ENCODE assay signal across 8 mouse cellular contexts in the genomic region with DNA sequence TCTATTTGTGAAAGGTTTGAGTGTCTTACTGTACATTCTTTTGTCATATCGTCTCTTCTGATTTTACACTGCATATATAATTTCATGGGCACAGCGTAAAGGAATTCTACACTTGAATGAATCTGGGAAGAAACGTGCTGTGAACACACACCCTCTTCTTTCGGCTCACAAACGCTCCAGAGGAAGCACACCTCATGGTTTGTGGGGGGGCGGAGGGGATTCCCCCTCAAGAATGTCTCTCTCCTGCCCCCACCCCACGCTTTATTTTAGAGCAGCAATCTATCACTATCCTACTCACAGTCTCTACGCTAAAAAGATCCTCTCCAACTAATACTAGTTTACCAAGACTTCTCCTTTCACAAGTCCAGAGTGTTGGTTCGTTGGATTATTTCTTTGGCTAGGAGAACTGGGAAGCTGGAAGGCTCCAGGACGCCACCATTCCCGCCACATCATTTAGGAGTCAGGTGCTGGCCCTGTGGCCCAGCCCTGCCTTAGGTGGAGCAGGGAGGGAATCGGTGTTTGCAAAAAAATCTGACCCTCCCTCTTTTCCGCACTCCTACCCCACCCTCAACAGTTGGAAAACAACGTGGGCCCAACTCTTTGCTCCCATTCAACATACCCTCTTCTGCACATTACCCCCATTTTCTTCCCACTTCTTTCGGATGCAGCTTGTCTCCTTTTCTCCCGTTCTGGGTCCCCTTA. TPM values are rescaled to one million over a fixed set of nuclear protein-coding genes. Genes with fewer than 3 reads are reported as not detected.
DNase-seq lines count a peak whose midpoint lies in the region; ATAC-seq and TF ChIP-seq lines count a peak whose summit lies in the region.

No protein-coding gene starts in this region.

- WGBS in kidney, postnatal 0 days, result 2% methylated on average over 16 of the region's 16 CpGs
- 1% methylated on average over 16 of the region's 16 CpGs for WGBS in embryonic facial prominence, embryonic 13.5 days
- 4% methylated on average over 16 of the region's 16 CpGs for WGBS in limb, embryonic 10.5 days

- H3K9me3 ChIP-seq in kidney, postnatal 0 days (replicated peaks; ENCODE audit: low read length), result no peaks in the 10 kb centered on the region
- no peaks in the 10 kb centered on the region for H3K9me3 ChIP-seq in embryonic facial prominence, embryonic 13.5 days
- no peaks in the 10 kb centered on the region for H3K9me3 ChIP-seq in limb, embryonic 10.5 days (replicated peaks)

- peak overlapping the region; percentile 75 for H3K4me2 ChIP-seq in kidney, postnatal 0 days (ENCODE audit: low read length)
- peak overlapping the region; percentile 88 for H3K4me2 ChIP-seq in embryonic facial prominence, embryonic 13.5 days

- peak; percentile 34 for ATAC-seq in kidney, postnatal 0 days (replicated peaks; ENCODE audit: low FRiP score, low read depth)
- ATAC-seq in embryonic facial prominence, embryonic 13.5 days (ENCODE audit: insufficient number of reproducible peaks, insufficient read depth, low FRiP score, low TSS enrichment, low read depth), result 0 out of 2 replicates have a peak, but pooled peaks have one; percentile 43

- H3K9ac ChIP-seq in kidney, postnatal 0 days (ENCODE audit: low read depth, low read length), result peak overlapping the region; percentile 87
- H3K9ac ChIP-seq in embryonic facial prominence, embryonic 13.5 days, result peak overlapping the region; percentile 93

- H3K4me3 ChIP-seq in kidney, postnatal 0 days (replicated peaks; ENCODE audit: low read depth, low read length), result peak overlapping the region; percentile 84
- H3K4me3 ChIP-seq in embryonic facial prominence, embryonic 13.5 days, result peak overlapping the region; percentile 80
- peak overlapping the region; percentile 96 for H3K4me3 ChIP-seq in limb, embryonic 10.5 days

- DNase-seq in kidney, postnatal 0 days (ENCODE audit: low spot score), result peak; percentile 44
- DNase-seq in kidney, postnatal 25 days, result no peak
- DNase-seq in NIH3T3 (ENCODE audit: low read depth), result peak; percentile 27
- no peak for DNase-seq in limb, embryonic 10.5 days (ENCODE audit: low spot score)
- peak; percentile 22 to 55 for DNase-seq in natural killer cell, adult 2 months (ENCODE audit: low spot score in 2 of 2)
- no peak for DNase-seq in gastrocnemius, postnatal 14 days
- DNase-seq in right cerebral cortex, postnatal 25 days, result no peak

- intact Hi-C loops in gastrocnemius, postnatal 14 days (cut with DNase I; ENCODE audit: low total_unique reads), result no loop called here

- TF ChIP-seq CTCF in kidney, postnatal 0 days (IDR thresholded peaks at IDR 0.05; ENCODE audit: low read depth), result no peak

- peak overlapping the region; percentile 73 for H3K27ac ChIP-seq in kidney, postnatal 0 days
- H3K27ac ChIP-seq in embryonic facial prominence, embryonic 13.5 days, result peak overlapping the region; percentile 96
- peak overlapping the region; percentile 98 for H3K27ac ChIP-seq in limb, embryonic 10.5 days

- no peaks in the 10 kb centered on the region for H3K36me3 ChIP-seq in kidney, postnatal 0 days (ENCODE audit: insufficient read depth, low read length)
- no peaks in the 10 kb centered on the region for H3K36me3 ChIP-seq in embryonic facial prominence, embryonic 13.5 days
- peaks cover 7% of the 10 kb centered on the region; the same call in 1 of the 2 replicates for H3K36me3 ChIP-seq in limb, embryonic 10.5 days

- no peaks in the 10 kb centered on the region for H3K27me3 ChIP-seq in kidney, postnatal 0 days (ENCODE audit: insufficient read depth, low read length)
- no peaks in the 10 kb centered on the region for H3K27me3 ChIP-seq in embryonic facial prominence, embryonic 13.5 days
- no peaks in the 10 kb centered on the region for H3K27me3 ChIP-seq in limb, embryonic 10.5 days (ENCODE audit: low read depth, poor library complexity, severe bottlenecking)

- H3K4me1 ChIP-seq in kidney, postnatal 0 days (replicated peaks; ENCODE audit: insufficient read depth, low read length), result no peaks in the 10 kb centered on the region
- H3K4me1 ChIP-seq in embryonic facial prominence, embryonic 13.5 days, result peaks cover 7% of the 10 kb centered on the region
- H3K4me1 ChIP-seq in limb, embryonic 10.5 days, result peaks cover 10% of the 10 kb centered on the region

RNA-seq across cellular contexts. Expression of gene Usp54, which starts 0.8 kb away (rescaled TPM):
- polyA plus RNA-seq in kidney, postnatal 0 days (2015; fragmentation: Nextera tagmentation; extraction: Ambion mirVana), result 4.8 and 5.6 TPM in 2 replicates
- 8.5 and 9.4 TPM in 2 replicates for polyA plus RNA-seq in embryonic facial prominence, embryonic 13.5 days (2015; fragmentation: Nextera tagmentation; extraction: Ambion mirVana)
- polyA plus RNA-seq in limb, embryonic 10.5 days (2016; fragmentation: Nextera tagmentation; extraction: Ambion mirVana), result 13.5 and 16.6 TPM in 2 replicates
- total RNA-seq in gastrocnemius, postnatal 14 days (2021), result 10 to 100 TPM in 1 of 2 experiments, 1 to 10 TPM in 1; 4.4 to 11.2 TPM

RNA-seq across cellular contexts. Expression of gene Myoz1, which starts 16.3 kb away (rescaled TPM):
- polyA plus RNA-seq in kidney, postnatal 0 days (2015; fragmentation: Nextera tagmentation; extraction: Ambion mirVana), result 1.8 and 2.5 TPM in 2 replicates
- polyA plus RNA-seq in embryonic facial prominence, embryonic 13.5 days (2015; fragmentation: Nextera tagmentation; extraction: Ambion mirVana), result 0.47 and 0.62 TPM in 2 replicates
- polyA plus RNA-seq in limb, embryonic 10.5 days (2016; fragmentation: Nextera tagmentation; extraction: Ambion mirVana), result 0.86 TPM in 1 of 2 replicates, not detected in the other
- 1,000 to 10,000 TPM; 1,986 to 2,341 TPM for total RNA-seq in gastrocnemius, postnatal 14 days (2021)

RNA-seq across cellular contexts. Expression of gene Synpo2l, which starts 28.1 kb away (rescaled TPM):
- 0.32 and 0.33 TPM in 2 replicates for polyA plus RNA-seq in kidney, postnatal 0 days (2015; fragmentation: Nextera tagmentation; extraction: Ambion mirVana)
- polyA plus RNA-seq in embryonic facial prominence, embryonic 13.5 days (2015; fragmentation: Nextera tagmentation; extraction: Ambion mirVana), result 2.3 and 3.3 TPM in 2 replicates
- polyA plus RNA-seq in limb, embryonic 10.5 days (2016; fragmentation: Nextera tagmentation; extraction: Ambion mirVana), result 0.51 and 1.9 TPM in 2 replicates
- 100 to 1,000 TPM; 197 to 244 TPM for total RNA-seq in gastrocnemius, postnatal 14 days (2021)

RNA-seq across cellular contexts. Expression of gene Sec24c, which starts 34.0 kb away (rescaled TPM):
- 57.3 and 62.8 TPM in 2 replicates for polyA plus RNA-seq in kidney, postnatal 0 days (2015; fragmentation: Nextera tagmentation; extraction: Ambion mirVana)
- polyA plus RNA-seq in embryonic facial prominence, embryonic 13.5 days (2015; fragmentation: Nextera tagmentation; extraction: Ambion mirVana), result 90.7 and 93.3 TPM in 2 replicates
- polyA plus RNA-seq in limb, embryonic 10.5 days (2016; fragmentation: Nextera tagmentation; extraction: Ambion mirVana), result 113 and 122 TPM in 2 replicates
- total RNA-seq in gastrocnemius, postnatal 14 days (2021), result 10 to 100 TPM; 56.7 to 60.1 TPM

RNA-seq across cellular contexts. Expression of gene Fut11, which starts 54.7 kb away (rescaled TPM):
- 21.6 and 22.4 TPM in 2 replicates for polyA plus RNA-seq in kidney, postnatal 0 days (2015; fragmentation: Nextera tagmentation; extraction: Ambion mirVana)
- 25.1 and 26.2 TPM in 2 replicates for polyA plus RNA-seq in embryonic facial prominence, embryonic 13.5 days (2015; fragmentation: Nextera tagmentation; extraction: Ambion mirVana)
- polyA plus RNA-seq in limb, embryonic 10.5 days (2016; fragmentation: Nextera tagmentation; extraction: Ambion mirVana), result 18.2 and 20.4 TPM in 2 replicates
- 1 to 10 TPM; 6.6 to 7.0 TPM for total RNA-seq in gastrocnemius, postnatal 14 days (2021)

Comparison
In these comparisons a context has a peak if more than half of its experiments do, and no peak if none do; other contexts are left out.
1. DNase-seq: peak in kidney, postnatal 0 days (single experiment), NIH3T3 (single experiment) and natural killer cell, adult 2 months (2 of 2); none in kidney, postnatal 25 days (0 of 2), limb, embryonic 10.5 days (single experiment), gastrocnemius, postnatal 14 days (single experiment) and right cerebral cortex, postnatal 25 days (single experiment).
2. Peak in every context shown above with its lines, with median percentiles within 50 percentile points of each other: H3K27ac ChIP-seq and H3K4me3 ChIP-seq.